Mouse (Mus musculus) 3134 (cell line): Measurements from ENCODE around the gene Plpp2.

ENCODE experiments used
- DNase-seq: peaks from one replicate; pipeline ENCODE4 v3.0.0-alpha.2; 2011; ENCODE audit warnings: low spot score; ENCODE audit not compliant: insufficient read length; ENCODE audit errors: extremely low read depth

Gene Plpp2

DNA sequence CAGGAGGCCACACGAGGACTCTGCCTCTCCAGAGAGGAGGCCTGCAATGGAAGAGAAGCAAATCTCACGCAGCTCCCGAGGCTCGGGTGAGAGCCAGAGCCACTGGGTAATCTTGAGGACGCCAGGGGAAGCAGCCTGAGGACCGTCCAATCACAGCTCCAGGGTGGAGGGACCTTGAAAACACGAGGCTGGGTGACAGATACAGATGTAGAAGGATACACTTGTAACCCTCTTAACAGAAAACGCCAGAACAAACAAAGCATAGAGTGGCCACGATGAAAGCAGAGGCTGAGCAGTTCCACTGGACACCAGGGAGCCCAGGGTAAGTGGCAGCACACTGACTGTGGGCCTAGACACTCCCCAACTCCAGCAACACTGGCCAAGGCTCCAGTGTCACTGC is 16.8 kb upstream of the Plpp2 start:
- no peak for DNase-seq

DNA sequence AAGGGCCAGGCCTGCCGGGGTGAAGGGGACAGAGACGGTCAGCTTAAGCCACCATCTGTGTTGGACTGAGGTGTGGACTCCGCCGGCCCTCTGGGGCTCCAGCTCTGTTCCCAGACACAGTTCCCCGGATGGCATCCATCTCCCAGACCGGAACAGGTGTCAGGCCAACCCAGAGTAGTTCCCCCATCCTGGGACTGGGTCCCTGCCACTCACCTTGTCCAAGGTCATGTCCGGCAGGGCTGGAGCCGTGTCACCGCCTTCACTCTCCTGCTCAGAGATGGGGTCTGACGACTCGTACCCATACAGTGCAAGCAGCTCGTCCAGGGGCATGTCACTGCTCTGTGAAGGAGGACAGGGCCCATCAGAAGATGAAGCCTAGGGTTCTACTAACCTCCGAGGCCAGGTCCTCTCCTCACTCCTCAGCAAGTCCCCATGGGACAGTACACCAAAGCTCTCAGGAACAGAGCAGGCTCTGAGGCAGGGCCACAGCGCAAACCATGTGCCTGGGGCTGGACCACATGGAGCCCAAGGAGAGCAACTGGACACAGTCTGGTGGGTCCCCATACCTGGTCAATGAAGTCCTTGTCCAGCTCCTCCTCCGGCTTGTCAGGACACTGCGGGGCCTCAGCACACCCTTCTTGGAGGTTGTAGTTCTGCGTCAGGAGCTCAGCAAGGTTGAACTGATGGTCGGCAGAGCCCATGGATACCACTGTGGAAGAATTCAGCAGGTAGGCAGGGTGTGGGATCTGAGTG is 15.6 kb upstream of the Plpp2 start:
- no peak for DNase-seq

GRCm38 (mm10) chr10:79548546-79548945 is 14.9 kb upstream of the Plpp2 start:
- DNase-seq: no peak

GRCm38 (mm10) chr10:79547148-79547675 is 13.6 kb upstream of the Plpp2 start:
- DNase-seq: no peak

- no peak for DNase-seq
Measured at GRCm38 (mm10) chr10:79546483-79546882, 12.9 kb upstream of the Plpp2 start.

DNA sequence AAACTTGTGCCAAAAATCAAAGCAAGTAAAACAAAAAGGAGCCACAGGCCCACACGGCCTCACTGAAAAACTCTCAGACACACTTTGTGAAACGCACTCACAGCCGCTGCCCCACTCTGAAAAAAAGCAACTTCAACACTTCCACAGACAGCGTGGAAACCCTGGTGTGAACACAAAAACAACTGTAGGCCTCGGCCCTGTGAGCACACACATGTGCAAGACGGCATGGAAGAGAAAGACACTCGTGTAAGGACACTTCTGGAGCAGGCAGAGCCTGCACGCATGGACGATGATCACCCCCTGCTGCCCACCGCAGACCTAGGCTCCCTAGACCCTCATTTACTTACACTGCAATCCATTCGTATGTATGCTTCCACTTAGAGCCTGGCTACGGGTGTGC is 12.3 kb upstream of the Plpp2 start:
- no peak for DNase-seq

DNA sequence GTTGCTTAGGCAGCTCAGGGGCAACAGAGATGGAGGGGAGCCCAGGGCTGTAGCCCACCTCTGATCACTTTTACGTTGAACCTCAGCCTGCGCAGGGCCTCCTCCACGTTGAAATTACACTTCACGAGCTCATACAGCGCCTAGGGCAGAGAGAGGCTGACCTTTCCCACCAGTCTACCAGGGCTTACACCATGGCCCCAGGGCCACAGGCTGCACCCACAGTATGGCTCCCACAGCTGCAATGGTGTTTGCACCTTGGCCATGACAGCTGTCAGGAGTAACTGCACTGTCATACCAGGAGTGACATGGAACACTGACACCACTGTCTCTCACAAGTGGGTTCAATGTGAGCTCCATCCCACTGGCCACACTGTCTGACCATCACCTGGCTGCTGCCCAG is 11.0 kb upstream of the Plpp2 start:
- no peak for DNase-seq

DNA sequence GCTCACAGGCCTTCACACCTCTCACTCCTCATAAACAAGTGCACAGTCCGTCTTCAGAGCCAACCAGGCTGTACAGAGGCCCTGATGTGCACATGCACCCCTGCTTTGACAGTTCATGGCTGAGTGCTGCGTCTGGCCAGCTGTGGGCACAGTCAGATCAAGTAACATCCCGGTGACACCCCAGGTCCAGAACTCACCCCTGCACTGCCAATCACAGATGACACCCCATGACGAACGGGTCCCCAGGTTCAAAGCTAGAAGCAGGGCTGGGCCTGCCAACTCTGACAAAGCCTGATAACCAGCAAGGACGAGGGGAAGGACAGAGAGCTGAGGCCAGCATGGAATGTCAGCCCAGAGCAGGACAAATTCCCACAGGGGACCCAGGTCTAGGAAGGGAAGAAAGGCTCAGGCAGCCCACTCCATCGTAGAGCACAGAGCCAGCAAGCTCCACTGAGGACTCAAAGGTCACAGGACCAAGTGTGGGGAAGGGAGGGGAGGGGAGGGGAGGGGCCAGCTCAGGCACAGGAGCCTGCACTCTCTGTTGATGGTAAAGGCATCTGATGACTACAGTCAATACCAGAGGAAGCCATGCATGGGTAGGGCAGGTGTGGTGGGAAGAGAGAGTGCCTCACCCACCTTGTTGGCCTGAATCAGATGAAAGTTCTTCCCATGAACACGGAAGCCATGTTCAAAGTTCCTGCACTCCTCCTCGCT is 10.4 kb upstream of the Plpp2 start:
- DNase-seq: no peak

DNA sequence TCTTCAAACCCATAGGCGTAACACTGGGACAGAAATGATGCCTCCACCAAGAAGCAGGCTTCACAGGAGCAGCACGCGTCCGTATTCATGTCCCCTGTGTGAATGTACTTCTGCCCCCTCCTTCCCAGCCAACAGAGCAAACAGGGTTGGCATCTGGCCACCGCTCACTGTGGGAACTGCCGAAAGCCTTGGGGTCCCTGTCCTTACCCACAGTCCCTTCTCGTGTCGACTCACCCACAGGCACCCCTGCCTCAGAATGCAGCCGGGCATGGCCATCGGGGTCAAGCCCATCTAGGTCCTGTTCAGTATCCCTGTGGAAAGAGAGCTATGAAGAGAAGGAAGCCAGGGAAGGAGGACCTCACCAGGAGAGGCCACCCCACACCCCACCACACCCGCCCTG is 8.6 kb upstream of the Plpp2 start:
- no peak for DNase-seq

GRCm38 (mm10) chr10:79541522-79541921 is 7.9 kb upstream of the Plpp2 start:
- no peak for DNase-seq

- no peak for DNase-seq
Measured at GRCm38 (mm10) chr10:79540746-79541145, 7.2 kb upstream of the Plpp2 start.

- DNase-seq: no peak
Measured at GRCm38 (mm10) chr10:79539701-79540495, 6.3 kb upstream of the Plpp2 start.

DNA sequence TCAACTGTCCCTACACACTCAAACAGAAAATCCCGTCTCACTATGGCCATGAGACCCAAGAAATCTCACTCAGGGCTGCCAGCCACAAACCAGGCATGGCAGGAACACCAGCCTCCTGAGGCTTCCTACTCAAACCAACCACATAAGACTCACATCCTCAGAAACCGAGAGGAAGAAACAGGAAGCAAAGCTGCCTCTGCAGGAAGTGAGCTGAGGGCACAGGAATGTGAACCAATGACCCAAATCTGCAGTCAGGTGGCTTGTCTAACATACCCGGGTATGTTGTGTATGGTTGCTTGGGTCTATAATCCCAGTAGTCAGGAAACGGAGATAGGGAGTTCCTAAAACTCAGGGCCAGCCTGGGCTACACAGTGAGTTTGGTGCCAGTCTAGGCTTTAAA is 5.3 kb upstream of the Plpp2 start:
- DNase-seq: no peak

- no peak for DNase-seq
Measured at GRCm38 (mm10) chr10:79538323-79538722, 4.7 kb upstream of the Plpp2 start.

DNA sequence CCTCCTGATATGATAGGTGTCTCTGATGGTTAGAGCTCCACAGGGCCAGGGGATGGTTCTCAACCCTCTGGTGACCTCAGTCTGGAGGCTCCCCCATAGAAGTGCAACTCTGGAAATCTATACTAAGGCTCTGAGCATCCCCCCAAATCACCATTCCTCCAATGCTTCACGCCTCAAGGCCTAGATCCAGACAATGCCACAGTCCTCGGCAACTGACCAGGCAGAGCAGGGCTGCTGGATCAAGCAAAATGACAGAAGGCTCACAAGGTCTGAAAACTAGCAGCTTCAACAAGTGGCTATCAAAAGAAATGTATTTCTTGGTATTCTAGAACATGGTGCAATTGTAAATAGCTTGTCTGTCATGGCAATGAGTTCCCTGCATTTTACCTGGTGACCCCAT is 4.2 kb upstream of the Plpp2 start:
- no peak for DNase-seq

DNA sequence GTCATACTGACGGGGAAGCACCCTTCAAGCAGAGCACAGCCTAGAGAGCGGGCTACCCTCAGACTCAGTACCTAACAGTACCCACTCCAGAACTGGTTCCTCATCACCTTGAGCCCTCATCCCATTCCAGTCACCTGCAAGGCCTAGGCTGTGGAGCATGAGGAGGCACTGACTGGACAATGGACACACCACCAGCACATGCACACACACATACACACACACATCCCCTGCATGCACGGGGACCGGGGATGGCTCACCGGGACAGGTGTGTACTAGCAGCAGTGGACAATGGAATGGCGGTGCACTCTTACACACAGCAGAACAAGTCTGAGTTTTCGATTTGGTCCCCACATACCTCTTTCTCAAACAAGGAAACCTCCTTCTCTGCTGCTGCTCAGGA is 3.7 kb upstream of the Plpp2 start:
- DNase-seq: no peak

DNA sequence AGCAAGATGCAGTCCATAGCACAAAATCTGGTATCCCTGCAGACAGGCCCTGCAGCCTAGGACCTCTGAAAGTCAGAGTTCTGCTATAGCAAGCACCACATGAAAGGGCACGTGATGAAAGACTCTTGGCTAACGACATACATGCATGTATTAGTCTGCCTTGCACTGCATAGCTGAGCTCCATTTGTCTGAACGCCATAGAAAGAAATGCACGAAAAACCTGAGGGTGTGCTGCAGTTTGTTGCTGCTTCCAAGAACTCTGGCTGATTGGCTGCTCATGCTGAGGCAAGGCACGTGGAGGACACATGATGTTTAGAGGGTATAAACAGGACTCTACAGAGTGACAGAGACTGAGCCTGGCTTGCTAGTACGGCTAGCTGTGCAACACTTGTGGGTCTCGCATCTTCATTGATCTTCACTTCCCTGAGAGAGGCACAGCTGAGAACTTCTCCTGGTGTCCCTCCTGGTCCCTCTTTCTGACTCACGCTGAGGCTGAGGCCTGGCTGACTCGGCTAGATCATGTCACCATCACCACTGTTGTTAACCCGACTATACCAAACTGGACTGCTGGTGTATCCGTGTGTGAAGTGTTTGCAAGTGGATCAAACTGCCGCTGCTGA is 3.0 kb upstream of the Plpp2 start:
- no peak for DNase-seq

DNA sequence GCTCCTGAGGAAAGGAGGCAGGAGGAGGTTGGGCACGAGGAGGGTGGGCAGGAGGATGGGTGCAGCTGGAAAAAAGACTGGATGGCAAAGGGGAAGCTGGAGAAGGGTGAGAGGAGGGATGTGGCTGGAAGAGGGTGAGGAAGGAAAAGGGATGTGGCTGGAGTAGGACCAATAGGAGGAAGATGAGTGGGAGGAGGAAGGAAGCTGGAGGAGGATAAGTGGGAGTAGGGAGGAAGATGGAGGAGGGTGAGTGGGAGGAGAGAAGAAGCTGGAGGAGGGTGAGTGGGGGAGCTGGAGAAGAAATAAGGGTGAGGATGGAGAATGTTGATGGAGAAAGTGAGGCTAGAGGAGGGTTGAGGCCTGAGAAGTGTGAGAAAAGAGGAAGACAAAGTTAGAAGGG is 1.8 kb upstream of the Plpp2 start:
- no peak for DNase-seq

DNA sequence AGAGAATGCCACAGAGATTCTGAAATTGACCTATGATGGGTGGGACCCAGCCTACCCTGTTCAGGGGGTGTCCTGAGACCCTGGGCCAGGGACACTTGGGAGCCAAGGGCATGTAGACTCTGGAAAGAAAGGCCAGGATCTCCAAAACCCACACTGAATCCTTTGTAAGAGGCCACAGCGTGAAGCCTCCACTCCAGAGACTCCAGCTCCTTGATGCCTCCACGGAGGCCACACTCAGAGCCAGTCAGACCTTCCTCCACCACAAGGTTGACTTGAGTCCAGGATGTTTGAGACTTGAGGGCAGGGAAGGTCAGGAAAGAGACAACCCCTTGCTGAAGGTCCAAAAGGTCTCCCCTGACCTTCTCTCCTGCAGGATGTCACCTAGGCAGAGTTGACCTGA is 830 bp upstream of the Plpp2 start:
- DNase-seq: no peak

- no peak for DNase-seq
Measured at GRCm38 (mm10) chr10:79532678-79533077, 918 bp downstream of the Plpp2 start.

- DNase-seq: no peak
Measured at GRCm38 (mm10) chr10:79531593-79531992, 2.0 kb downstream of the Plpp2 start.
